ENCODE assay signal across 8 mouse cellular contexts in genomic region chr7:104244287-104245181, GRCm38 (mm10). TPM values are rescaled to one million over a fixed set of nuclear protein-coding genes. Genes with fewer than 3 reads are reported as not detected.
DNase-seq lines count a peak whose midpoint lies in the region; ATAC-seq lines count a peak whose summit lies in the region.

TSS of gene Trim34a (plus strand) at chr7:104244457.

- H3K36me3 ChIP-seq in embryonic facial prominence, embryonic 11.5 days (replicated peaks; ENCODE audit: control insufficient read depth, insufficient read depth, low read depth, low read length): no peaks in the 10 kb centered on the region
- no peaks in the 10 kb centered on the region for H3K36me3 ChIP-seq in liver, embryonic 12.5 days
- no peaks in the 10 kb centered on the region for H3K36me3 ChIP-seq in stomach, embryonic 16.5 days (ENCODE audit: control insufficient read depth, insufficient read depth, low read length)

- WGBS in embryonic facial prominence, embryonic 11.5 days: 7% methylated on average over 13 of the region's 13 CpGs
- 5% methylated on average over 13 of the region's 13 CpGs for WGBS in liver, embryonic 12.5 days (ENCODE audit: insufficient replicate concordance)
- WGBS in stomach, embryonic 16.5 days: 5% methylated on average over 13 of the region's 13 CpGs

- no peaks in the 10 kb centered on the region for H3K27me3 ChIP-seq in embryonic facial prominence, embryonic 11.5 days (ENCODE audit: control insufficient read depth, insufficient read depth, low read length)
- H3K27me3 ChIP-seq in liver, embryonic 12.5 days (replicated peaks): no peaks in the 10 kb centered on the region
- no peaks in the 10 kb centered on the region for H3K27me3 ChIP-seq in stomach, embryonic 16.5 days (ENCODE audit: control insufficient read depth, insufficient read depth, low read length)

- no peaks in the 10 kb centered on the region for H3K4me1 ChIP-seq in embryonic facial prominence, embryonic 11.5 days (ENCODE audit: control insufficient read depth, insufficient read depth, low read length)
- H3K4me1 ChIP-seq in liver, embryonic 12.5 days: no peaks in the 10 kb centered on the region
- H3K4me1 ChIP-seq in stomach, embryonic 16.5 days (ENCODE audit: control insufficient read depth, insufficient read depth, low read length): no peaks in the 10 kb centered on the region

- H3K9ac ChIP-seq in embryonic facial prominence, embryonic 11.5 days (replicated peaks; ENCODE audit: low read length): peak within 1 kb of the TSS; percentile 67
- peak within 1 kb of the TSS; percentile 65 for H3K9ac ChIP-seq in liver, embryonic 12.5 days
- H3K9ac ChIP-seq in stomach, embryonic 16.5 days (ENCODE audit: low read length): peak within 1 kb of the TSS; percentile 76

- peak; percentile 59 for DNase-seq in 3134 (ENCODE audit: extremely low read depth, insufficient read length, low spot score)
- DNase-seq in T-cell, adult 2 months (ENCODE audit: low spot score): peak; percentile 81
- peak; percentile 79 for DNase-seq in embryonic facial prominence, embryonic 11.5 days (ENCODE audit: low spot score)
- DNase-seq in heart, adult 8-10 months (ENCODE audit: low spot score): peak; percentile 87
- DNase-seq in kidney, adult 18-20 months: peak; percentile 67

- H3K4me3 ChIP-seq in embryonic facial prominence, embryonic 11.5 days (ENCODE audit: low read depth, low read length): peak within 1 kb of the TSS; percentile 36
- peak within 1 kb of the TSS; percentile 60 for H3K4me3 ChIP-seq in liver, embryonic 12.5 days
- H3K4me3 ChIP-seq in stomach, embryonic 16.5 days (replicated peaks; ENCODE audit: low read length): peak within 1 kb of the TSS; percentile 61

- peak within 1 kb of the TSS; percentile 44 for H3K4me2 ChIP-seq in embryonic facial prominence, embryonic 11.5 days (ENCODE audit: low read depth, low read length)
- peak within 1 kb of the TSS; percentile 66 for H3K4me2 ChIP-seq in liver, embryonic 12.5 days
- peak within 1 kb of the TSS; percentile 59 for H3K4me2 ChIP-seq in stomach, embryonic 16.5 days (ENCODE audit: low read depth, low read length)

- H3K27ac ChIP-seq in embryonic facial prominence, embryonic 11.5 days (replicated peaks; ENCODE audit: low read depth, low read length): no peak within 1 kb of the TSS
- H3K27ac ChIP-seq in liver, embryonic 12.5 days: peak within 1 kb of the TSS; percentile 41; the same call in 1 of the 2 replicates
- H3K27ac ChIP-seq in stomach, embryonic 16.5 days (ENCODE audit: low read length): peak within 1 kb of the TSS; percentile 31

- peak; percentile 78 for ATAC-seq in embryonic facial prominence, embryonic 11.5 days (replicated peaks; ENCODE audit: insufficient number of reproducible peaks, low FRiP score, low TSS enrichment, low read depth)
- ATAC-seq in liver, embryonic 12.5 days: peak; percentile 85
- peak; percentile 91 for ATAC-seq in monocyte, adult 5-6 weeks (replicated peaks; ENCODE audit: insufficient number of reproducible peaks, low FRiP score, low TSS enrichment, poor library complexity, severe bottlenecking)
- ATAC-seq in stomach, embryonic 16.5 days (ENCODE audit: insufficient read depth, low FRiP score): peak; percentile 87

- H3K9me3 ChIP-seq in embryonic facial prominence, embryonic 11.5 days (replicated peaks; ENCODE audit: control insufficient read depth, low read length): no peaks in the 10 kb centered on the region
- no peaks in the 10 kb centered on the region for H3K9me3 ChIP-seq in liver, embryonic 12.5 days (replicated peaks)
- no peaks in the 10 kb centered on the region for H3K9me3 ChIP-seq in stomach, embryonic 16.5 days (replicated peaks; ENCODE audit: control insufficient read depth, low read length)

RNA-seq across cellular contexts. Expression of gene Trim34a, which starts in this region (rescaled TPM):
- 0.83 and 0.98 TPM in 2 replicates for polyA plus RNA-seq in embryonic facial prominence, embryonic 11.5 days (2014; fragmentation: Nextera tagmentation; extraction: Ambion mirVana)
- total RNA-seq in heart, adult 8-10 months (2022): 1 to 10 TPM; 2.9 to 3.6 (median 3.4) TPM
- polyA plus RNA-seq in liver, embryonic 12.5 days (2016; fragmentation: Nextera tagmentation; extraction: Ambion mirVana): 1.2 and 1.7 TPM in 2 replicates
- 41.8 to 60.5 TPM (median 42.8 TPM) in 3 replicates for total RNA-seq in monocyte, adult 5-6 weeks (2017)
- 1.8 and 2.2 TPM in 2 replicates for polyA plus RNA-seq in stomach, embryonic 16.5 days (2015; fragmentation: Nextera tagmentation; extraction: Ambion mirVana)

Comparison
In these comparisons a context has a peak if more than half of its experiments do, and no peak if none do; other contexts are left out.
1. Peak in DNase-seq, ATAC-seq, H3K4me3 ChIP-seq, H3K9ac ChIP-seq and H3K4me2 ChIP-seq in embryonic facial prominence, embryonic 11.5 days; RNA of the gene not detected or under 1 TPM.